Mouse (Mus musculus) testis, adult 2 months (tissue): Measurements from ENCODE around the gene Lrrc4. TPM values are rescaled to one million over a fixed set of nuclear protein-coding genes. Genes with fewer than 3 reads are reported as not detected.

Experiments
- H3K27ac ChIP-seq: fragments of 200-500 bp; 2 replicates; pipeline ENCODE4 v1.5.1; 2012; ENCODE audit warnings: low read depth, low read length; ENCODE audit not compliant: control insufficient read depth, insufficient read depth
- H3K27me3 ChIP-seq: fragments of 200-500 bp; 2 replicates; pipeline ENCODE4 v1.6.1; 2012; ENCODE audit warnings: mild to moderate bottlenecking, low read length, moderate library complexity; ENCODE audit not compliant: control insufficient read depth, insufficient read depth
- H3K36me3 ChIP-seq: fragments of 200-500 bp; 2 replicates; pipeline ENCODE4 v1.6.1; 2012; ENCODE audit warnings: mild to moderate bottlenecking, low read length; ENCODE audit not compliant: control insufficient read depth, insufficient read depth
- H3K4me1 ChIP-seq: fragments of 200-500 bp; 2 replicates; pipeline ENCODE4 v1.6.1; 2012; ENCODE audit warnings: low read length; ENCODE audit not compliant: control insufficient read depth, insufficient read depth
- H3K4me3 ChIP-seq: fragments of 200-500 bp; 2 replicates; pipeline ENCODE4 v1.5.1; 2012; ENCODE audit warnings: low read depth, mild to moderate bottlenecking, low read length, moderate library complexity, mixed read lengths; ENCODE audit not compliant: control insufficient read depth
- CTCF ChIP-seq: fragments of 200-500 bp; IDR thresholded peaks from 2 replicates; pipeline ENCODE4 v1.5.1; 2012; ENCODE audit warnings: low read depth, mild to moderate bottlenecking, inconsistent platforms, low read length, moderate library complexity; ENCODE audit not compliant: control insufficient read depth, insufficient read depth, insufficient replicate concordance
- POLR2A ChIP-seq: fragments of 200-500 bp; IDR thresholded peaks from 2 replicates; pipeline ENCODE4 v1.6.1; 2012; ENCODE audit warnings: low read depth, mild to moderate bottlenecking, inconsistent platforms, low read length, moderate library complexity; ENCODE audit not compliant: control insufficient read depth
- polyA plus RNA-seq: library from polyadenylated mRNA; depleted of rRNA; stranded (reverse); fragments of >200 nt; gene quantifications from 2 replicates; pipeline ENCODE4 v1.2.3, GENCODE M21; 2012

Gene Lrrc4
- polyA plus RNA-seq, 1 experiment, result 3.0 TPM

DNA sequence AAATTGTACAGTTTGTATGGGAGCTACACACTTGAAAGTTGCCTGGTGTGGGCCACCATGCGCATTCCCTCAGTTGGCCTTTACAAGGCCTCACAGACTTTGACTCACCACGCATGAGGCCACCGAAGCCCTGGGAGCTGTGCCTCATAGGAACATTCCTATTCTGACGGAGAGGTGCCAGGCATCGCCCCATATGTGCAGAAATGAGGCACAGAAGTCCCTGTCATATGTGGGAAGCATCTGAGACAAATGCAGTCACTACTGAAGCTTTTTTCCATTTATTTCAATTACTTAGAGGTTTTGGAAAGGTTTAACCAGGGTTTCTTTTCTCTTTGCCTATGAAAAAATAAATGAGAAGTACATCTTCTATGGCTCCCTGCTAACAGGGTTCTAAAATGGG lies 78.3 kb downstream of the Lrrc4 start:
- TF ChIP-seq POLR2A (no peak), CTCF (no peak)
- Histone ChIP-seq H3K4me3 (no peak overlapping the region), H3K27ac (no peak overlapping the region), H3K4me1 (no peaks in the 10 kb centered on the region), H3K36me3 (no peaks in the 10 kb centered on the region), H3K27me3 (no peaks in the 10 kb centered on the region)

DNA sequence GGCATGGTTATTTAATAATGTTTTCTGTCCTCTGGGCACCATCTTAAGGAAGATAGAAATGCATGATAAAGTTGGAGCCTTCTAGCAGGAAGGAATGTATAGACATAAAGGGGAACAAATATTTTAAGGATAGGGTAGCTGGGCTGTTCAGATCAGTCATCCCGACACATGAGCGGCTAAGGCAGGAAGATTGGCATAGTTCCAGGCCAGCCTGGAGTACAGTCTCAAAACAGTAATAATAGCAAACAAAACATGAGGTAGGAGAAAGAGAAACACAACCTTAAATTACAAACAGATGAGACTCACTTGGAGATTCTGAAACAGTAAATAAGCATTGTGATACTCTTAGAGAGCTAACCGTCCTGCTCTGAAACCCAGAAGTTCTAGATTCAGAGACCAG lies 80.4 kb downstream of the Lrrc4 start:
- no peak for TF ChIP-seq CTCF
- no peak for TF ChIP-seq POLR2A
- Histone ChIP-seq H3K27me3 (no peaks in the 10 kb centered on the region), H3K4me1 (no peaks in the 10 kb centered on the region), H3K27ac (no peak overlapping the region), H3K4me3 (no peak overlapping the region), H3K36me3 (no peaks in the 10 kb centered on the region)

DNA sequence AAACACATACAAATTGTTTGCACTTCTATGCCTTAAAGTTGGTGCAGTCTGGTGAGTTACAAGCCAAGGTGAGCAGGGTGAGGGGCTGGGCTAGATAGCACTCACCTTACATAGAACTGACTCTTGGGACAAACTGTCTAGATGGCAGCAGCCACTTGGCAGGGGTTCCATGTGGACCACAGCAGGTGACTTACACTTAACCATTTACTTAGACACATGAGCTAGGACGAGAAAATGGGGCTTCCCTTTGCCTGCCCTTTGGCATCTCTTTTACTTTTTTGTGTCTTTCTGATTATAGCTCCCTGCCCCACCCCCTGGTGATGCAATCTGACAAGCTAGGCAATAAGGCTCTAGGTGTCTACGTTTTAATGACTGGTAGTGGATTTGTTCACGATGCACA lies 82.3 kb downstream of the Lrrc4 start:
- Histone ChIP-seq H3K36me3 (no peaks in the 10 kb centered on the region), H3K4me1 (no peaks in the 10 kb centered on the region), H3K27me3 (no peaks in the 10 kb centered on the region), H3K4me3 (no peak overlapping the region), H3K27ac (no peak overlapping the region)
- TF ChIP-seq POLR2A, result no peak
- no peak for TF ChIP-seq CTCF

DNA sequence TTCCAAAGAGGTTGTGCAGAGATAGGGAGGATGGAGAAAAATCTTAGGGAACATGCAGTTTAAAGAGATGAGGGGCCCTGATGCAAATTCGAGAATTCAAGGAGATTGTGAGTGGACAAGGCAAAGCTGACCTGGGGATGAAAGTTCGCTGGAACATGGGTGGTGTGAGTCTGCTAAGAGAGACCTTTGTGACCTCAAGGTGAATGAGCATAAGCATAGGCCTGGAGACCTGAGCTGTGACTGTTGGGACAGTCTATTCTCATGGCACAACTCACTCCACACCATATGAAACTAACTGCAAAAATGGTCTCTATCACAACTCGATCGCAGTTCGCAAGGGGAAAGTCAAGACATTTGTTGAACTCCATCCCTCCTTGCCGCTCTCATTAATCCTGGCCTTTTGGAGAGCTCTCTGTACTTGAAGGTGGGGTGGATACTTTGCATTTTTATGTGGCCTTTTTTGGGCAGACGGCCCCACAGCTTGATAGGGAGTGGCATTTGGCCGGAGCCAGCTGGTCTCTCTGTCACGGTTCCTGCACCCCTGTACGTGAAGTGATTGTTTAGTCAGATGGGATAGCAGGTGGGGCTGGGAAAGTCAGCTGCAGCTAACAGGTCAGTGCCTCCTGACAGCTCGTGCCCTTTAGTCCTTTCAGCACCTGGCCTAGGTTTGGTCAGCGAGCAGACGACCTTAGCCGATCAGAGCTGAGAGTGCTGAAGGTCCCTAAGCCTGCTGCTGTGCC lies 83.4 kb downstream of the Lrrc4 start:
- H3K4me1 ChIP-seq, result no peaks in the 10 kb centered on the region
- no peak overlapping the region for H3K4me3 ChIP-seq
- TF ChIP-seq POLR2A (no peak), CTCF (no peak)
- no peak overlapping the region for H3K27ac ChIP-seq
- H3K36me3 ChIP-seq, result no peaks in the 10 kb centered on the region
- no peaks in the 10 kb centered on the region for H3K27me3 ChIP-seq

DNA sequence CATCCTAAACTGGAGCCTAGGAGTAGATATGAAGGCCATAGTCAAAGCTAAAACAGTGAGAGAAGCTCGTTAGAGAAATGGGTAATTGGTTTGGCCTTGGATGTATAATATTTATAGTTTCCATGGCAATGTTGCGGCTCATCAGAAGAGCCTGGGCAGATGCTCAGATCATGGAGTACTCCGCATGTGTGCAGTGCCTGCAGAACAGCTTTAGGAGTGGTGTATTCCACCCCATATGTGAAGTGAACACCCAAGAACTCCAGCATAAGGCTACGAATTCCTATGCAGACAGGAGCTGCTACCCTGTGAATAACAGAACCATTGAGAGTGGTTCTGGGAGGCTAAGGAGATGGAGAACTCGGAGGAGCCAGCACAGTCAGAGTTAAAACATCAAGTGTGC lies 84.5 kb downstream of the Lrrc4 start:
- Histone ChIP-seq H3K4me3 (no peak overlapping the region), H3K27me3 (no peaks in the 10 kb centered on the region), H3K27ac (no peak overlapping the region), H3K36me3 (no peaks in the 10 kb centered on the region), H3K4me1 (no peaks in the 10 kb centered on the region)
- TF ChIP-seq CTCF (no peak), POLR2A (no peak)

DNA sequence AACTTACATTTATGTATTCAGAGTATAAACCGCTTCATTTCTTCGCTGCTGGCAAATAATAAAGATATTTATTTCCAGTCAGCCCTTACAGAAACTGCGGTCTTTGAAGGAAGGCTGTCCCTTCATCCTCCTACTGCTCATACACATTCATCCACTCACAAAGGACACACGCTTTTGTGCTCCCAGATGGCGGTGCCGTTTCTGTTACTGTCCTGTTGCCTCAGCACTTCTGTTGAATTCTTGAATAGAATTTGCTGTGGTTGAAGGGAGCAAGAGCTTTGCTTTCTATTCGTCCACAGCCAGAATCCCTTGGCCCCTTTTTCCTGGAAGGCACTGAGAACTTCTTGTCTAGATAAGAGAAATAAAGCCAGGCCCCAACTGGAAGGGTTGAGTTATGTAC lies 85.7 kb downstream of the Lrrc4 start:
- Histone ChIP-seq H3K4me3 (no peak overlapping the region), H3K27me3 (no peaks in the 10 kb centered on the region), H3K4me1 (no peaks in the 10 kb centered on the region), H3K27ac (no peak overlapping the region), H3K36me3 (no peaks in the 10 kb centered on the region)
- TF ChIP-seq CTCF (no peak), POLR2A (no peak)

DNA sequence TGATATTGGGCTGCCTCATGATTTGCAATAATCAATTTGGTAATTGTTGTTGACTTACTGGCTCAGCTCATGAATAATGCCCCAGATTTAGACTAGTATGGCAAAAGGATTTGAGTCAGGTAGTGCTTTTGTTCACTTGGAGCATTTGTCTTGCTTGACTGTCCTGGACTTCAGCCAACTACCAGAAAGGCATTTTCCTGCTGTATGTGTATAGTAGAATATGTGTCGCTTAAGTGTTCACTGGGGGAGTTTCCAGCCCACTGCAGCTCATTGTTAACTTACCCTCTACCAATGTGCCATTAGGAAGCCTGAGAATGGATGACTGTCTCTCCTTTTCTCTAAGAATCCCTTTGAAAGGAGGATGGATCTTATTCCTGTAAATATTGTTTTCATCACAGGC lies 88.0 kb downstream of the Lrrc4 start:
- Histone ChIP-seq H3K4me1 (no peaks in the 10 kb centered on the region), H3K36me3 (no peaks in the 10 kb centered on the region), H3K4me3 (no peak overlapping the region), H3K27me3 (no peaks in the 10 kb centered on the region), H3K27ac (no peak overlapping the region)
- TF ChIP-seq POLR2A (no peak), CTCF (no peak)
